Mouse (Mus musculus) 416B (cell line): ENCODE data around the gene Zmynd10.

Experiments used
- DNase-seq: peaks from one replicate; pipeline ENCODE4 v3.0.0; 2011; ENCODE audit warnings: low read depth

Zmynd10 gene

DNA sequence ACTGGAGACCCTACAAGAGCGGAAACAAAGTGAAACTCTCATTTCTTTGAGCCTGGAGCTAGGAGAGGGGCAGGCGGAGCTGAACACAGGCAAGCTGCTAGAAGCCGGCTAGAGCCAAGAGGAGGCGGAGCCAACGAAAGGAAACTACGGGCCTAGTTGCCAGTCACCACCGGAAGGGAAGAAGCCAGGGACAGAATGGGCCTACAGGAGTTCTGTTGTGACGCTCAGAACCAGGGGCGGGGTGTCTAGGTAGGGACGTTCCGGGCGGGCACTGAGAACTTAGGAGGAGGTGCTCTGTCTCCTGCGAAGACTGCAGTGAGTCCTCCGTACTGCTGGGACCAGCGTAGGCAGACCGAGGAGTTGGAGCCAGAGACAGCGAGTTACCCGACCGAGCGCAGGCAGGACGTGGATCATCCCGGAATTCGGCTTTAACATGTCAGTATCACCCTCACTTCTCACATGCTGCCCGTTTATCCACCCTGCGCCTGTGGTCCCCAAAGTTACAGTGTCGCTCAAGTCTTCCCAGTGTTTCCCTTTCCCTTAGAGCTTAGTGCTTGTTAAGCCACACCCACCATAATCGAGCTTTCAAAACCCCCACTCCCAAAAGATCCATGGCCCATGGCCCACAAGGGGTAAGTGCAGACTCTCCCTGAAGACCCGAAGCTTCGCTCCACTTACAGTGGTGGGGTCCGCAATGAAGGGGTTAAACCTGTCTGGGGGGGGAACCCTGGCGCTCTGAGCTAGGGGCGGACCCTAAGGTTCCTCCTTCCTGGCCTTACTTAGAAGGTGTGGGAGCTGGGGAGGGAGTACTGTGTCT lies 33.6 kb downstream of the Zmynd10 start, which contains the start of gene Hyal3:
Gene Hyal3 (plus strand): TSS at position 318 of the 817 bp plus-strand sequence.
- DNase-seq = peak; percentile 94

GRCm38 (mm10) chr9:107581584-107581983 lies 34.5 kb downstream of the Zmynd10 start:
- DNase-seq = peak; percentile 44

DNA sequence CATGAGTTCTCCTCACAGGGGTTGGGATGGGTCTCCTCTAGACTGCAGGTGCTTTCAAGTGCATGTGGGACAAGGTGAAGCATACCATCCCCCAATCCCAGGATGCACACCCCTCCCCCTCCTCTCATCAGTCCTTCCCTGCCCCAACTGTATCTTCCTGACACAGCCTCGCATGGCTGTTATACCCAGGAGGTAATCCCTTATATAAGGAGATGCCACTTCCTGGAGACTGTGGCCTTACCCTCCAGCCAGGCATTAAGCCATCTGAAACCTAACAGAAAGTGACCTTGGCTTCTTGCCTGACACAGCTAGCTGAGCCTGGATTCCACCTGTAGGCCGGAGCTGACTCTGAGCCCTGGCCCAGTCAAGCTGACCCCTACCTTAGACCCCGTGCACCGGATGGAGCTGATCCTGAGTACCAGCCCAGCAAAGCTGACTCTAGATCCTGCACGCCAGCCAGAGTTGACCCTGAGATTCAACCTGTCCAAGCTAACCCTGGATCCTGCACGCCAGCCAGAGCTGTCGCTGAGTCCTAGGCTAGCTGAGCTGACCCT lies 35.5 kb downstream of the Zmynd10 start:
- peak; percentile 36 for DNase-seq

- no peak for DNase-seq
These were observed 36.1 kb downstream of the Zmynd10 start for GRCm38 (mm10) chr9:107583174-107583573.

DNA sequence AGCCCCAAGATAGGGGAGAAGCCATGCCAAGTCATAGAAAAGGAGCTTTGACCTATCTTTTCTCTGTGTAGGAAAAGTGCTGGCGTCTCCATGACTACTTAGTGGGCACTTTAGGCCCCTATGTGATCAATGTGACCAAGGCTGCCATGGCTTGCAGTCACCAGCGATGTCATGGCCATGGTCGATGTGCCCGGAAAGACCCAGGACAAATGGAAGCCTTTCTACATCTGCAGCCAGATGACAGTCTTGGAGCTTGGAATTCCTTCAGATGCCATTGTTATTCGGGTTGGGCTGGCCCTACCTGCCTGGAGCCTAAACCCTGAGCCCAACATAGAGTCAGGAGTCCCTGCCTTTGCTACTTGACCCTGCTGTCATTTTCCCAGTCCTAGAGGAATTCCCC lies 39.4 kb downstream of the Zmynd10 start:
- no peak for DNase-seq

GRCm38 (mm10) chr9:107586974-107587832 lies 40.1 kb downstream of the Zmynd10 start, which contains the start of gene Ifrd2:
Gene Ifrd2 (plus strand): TSS chr9:107587642.
- DNase-seq = peak; percentile 99

GRCm38 (mm10) chr9:107587833-107588639 lies 40.9 kb downstream of the Zmynd10 start:
- peak; percentile 77 for DNase-seq

- DNase-seq = no peak
These were observed 43.1 kb downstream of the Zmynd10 start for GRCm38 (mm10) chr9:107590058-107590772.

- no peak for DNase-seq
These were observed 43.6 kb downstream of the Zmynd10 start for GRCm38 (mm10) chr9:107590773-107591060.

- no peak for DNase-seq
These were observed 46.2 kb downstream of the Zmynd10 start for GRCm38 (mm10) chr9:107593101-107593976.

GRCm38 (mm10) chr9:107594281-107595062 lies 47.4 kb downstream of the Zmynd10 start:
- DNase-seq = no peak

GRCm38 (mm10) chr9:107596619-107597569 lies 49.8 kb downstream of the Zmynd10 start:
- DNase-seq = no peak

DNA sequence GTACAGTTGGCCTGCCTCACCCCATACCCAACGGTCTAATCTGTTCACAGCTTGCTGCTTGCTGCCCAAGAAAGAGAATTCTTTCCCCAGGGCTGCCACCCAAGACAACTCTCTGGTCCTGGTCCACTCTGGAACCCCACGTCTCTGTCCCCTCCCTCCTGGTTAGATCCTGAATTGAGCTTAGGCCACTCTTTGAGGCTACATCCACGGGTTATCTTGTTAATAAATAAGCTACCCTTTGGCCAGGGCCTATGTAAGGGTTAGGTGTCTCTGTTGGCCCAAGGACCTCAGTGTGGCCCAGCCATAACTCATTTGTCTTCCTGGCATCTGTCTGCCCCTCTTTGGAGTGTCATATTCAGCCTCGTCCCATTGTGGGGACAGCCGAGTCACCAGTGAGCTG lies 51.3 kb downstream of the Zmynd10 start:
- no peak for DNase-seq

DNA sequence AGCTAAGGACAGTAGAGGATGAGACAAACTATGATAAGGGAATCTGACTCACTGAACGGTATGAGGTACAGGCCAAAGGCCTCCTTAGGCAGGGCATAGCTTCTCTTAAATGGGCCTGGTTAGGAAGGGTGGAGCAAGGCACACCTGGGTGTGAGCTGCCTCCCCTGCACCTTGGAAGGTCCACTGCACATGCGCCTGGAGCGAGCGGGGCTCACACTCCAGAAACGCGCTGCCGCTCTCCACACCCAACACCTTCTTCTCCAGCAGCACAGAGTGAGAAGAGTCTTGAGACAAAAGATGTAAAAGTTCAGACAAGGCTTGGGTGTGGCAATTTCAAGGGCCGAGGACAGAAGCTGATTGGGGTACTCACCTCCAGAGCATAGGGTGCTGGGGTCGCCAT lies 52.3 kb downstream of the Zmynd10 start:
- DNase-seq = no peak

GRCm38 (mm10) chr9:107599842-107600241 lies 52.7 kb downstream of the Zmynd10 start:
- DNase-seq = no peak

DNA sequence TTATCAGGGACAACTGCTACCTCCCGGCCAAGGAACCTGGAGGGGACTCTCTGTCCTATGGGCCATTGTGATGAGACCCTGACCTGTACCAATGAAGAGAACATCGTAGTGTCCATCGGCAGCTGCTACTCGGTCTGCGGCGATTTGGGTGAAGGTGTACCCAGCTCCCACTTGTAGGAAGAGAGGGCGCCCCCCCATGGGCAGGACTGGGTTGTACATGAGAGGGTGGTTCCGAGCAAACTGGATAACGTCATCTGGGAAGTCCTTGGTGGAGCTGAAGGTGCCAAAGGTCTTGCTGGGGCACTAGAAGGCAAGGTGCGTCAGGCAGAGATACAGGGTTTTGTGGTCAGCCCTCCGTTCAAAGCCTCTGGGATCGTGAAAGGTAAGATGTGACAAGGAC lies 53.6 kb downstream of the Zmynd10 start:
- peak; percentile 27 for DNase-seq
